In the genomic region with DNA sequence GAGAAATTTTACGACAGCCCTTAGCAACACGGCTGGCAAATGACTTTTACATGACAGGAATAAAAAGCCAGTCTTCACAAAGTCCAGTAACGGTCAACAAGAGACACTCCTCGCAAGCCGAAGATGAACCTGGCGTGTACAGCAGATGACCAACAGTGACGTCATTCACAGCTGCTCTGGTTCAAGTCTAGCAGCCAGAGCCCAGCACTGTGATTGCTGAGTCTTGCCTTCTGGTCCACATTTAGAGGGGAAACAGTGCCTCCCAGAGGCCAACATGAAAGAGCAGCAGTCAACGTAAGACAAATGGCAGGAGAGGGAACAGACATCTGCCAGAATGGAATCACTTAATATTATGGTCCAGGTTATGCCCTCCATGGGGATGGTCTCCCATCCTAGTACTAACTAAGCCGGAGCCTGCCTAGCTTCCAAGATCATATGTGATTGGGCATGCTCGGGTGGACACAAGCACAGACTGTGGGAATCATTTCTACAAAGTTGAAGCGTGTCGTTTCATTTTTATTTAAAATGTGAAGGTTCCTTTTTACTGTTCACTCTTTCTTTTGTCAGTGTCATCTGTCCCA, we compare ENCODE assay signal across 8 mouse cellular contexts. TPM values are rescaled to one million over a fixed set of nuclear protein-coding genes. Genes with fewer than 3 reads are reported as not detected.
A peak's percentile ranks its signal among the peaks of the same experiment; 100 is the strongest.
DNase-seq lines count a peak whose midpoint lies in the region; ATAC-seq and TF ChIP-seq lines count a peak whose summit lies in the region.

No protein-coding gene starts in this region.

- intact Hi-C loops in left cerebral cortex, postnatal 4 days (cut with DNase I), result no loop called here

- TF ChIP-seq POLR2A in cortical plate, adult 2 months (IDR thresholded peaks at IDR 0.05; ENCODE audit: extremely low read depth, insufficient read depth, low read length), result no peak

- H3K36me3 ChIP-seq in intestine, postnatal 0 days (ENCODE audit: control insufficient read depth, insufficient read depth), result no peaks in the 10 kb centered on the region
- H3K36me3 ChIP-seq in midbrain, embryonic 14.5 days (ENCODE audit: control insufficient read depth, insufficient read depth, low read length), result 0 out of 2 replicates have a peak, but pooled peaks cover 4% of the 10 kb centered on the region

- no peak overlapping the region for H3K9ac ChIP-seq in intestine, postnatal 0 days (ENCODE audit: low read depth, low read length)
- no peak overlapping the region for H3K9ac ChIP-seq in midbrain, embryonic 14.5 days (replicated peaks; ENCODE audit: low read length)

- WGBS in intestine, postnatal 0 days, result 38% methylated on average over 12 of the region's 12 CpGs
- 58% methylated on average over 12 of the region's 12 CpGs for WGBS in midbrain, embryonic 14.5 days

- no peaks in the 10 kb centered on the region for H3K4me1 ChIP-seq in cortical plate, adult 2 months (ENCODE audit: control insufficient read depth, insufficient read depth, low read length)
- no peaks in the 10 kb centered on the region for H3K4me1 ChIP-seq in intestine, postnatal 0 days (replicated peaks; ENCODE audit: control insufficient read depth, insufficient read depth, low read length)
- H3K4me1 ChIP-seq in midbrain, embryonic 14.5 days (ENCODE audit: control insufficient read depth, insufficient read depth, low read length), result peaks cover under 1% of the 10 kb centered on the region; the same call in 1 of the 2 replicates

- no peak overlapping the region for H3K4me2 ChIP-seq in intestine, postnatal 0 days (replicated peaks; ENCODE audit: low read depth)
- no peak overlapping the region for H3K4me2 ChIP-seq in midbrain, embryonic 14.5 days (ENCODE audit: low read length)

- peak; percentile 99 for ATAC-seq in granulocyte monocyte progenitor cell, adult 5-6 weeks (replicated peaks; ENCODE audit: poor library complexity, severe bottlenecking)
- ATAC-seq in intestine, postnatal 0 days, result peak; percentile 89
- peak; percentile 68 for ATAC-seq in midbrain, embryonic 14.5 days (ENCODE audit: low FRiP score, low TSS enrichment)

- DNase-seq in ovary, adult 18-20 months (ENCODE audit: low spot score), result peak; percentile 38
- DNase-seq in ovary, postnatal 10 days (ENCODE audit: low spot score), result no peak
- peak; percentile 68 for DNase-seq in left cerebral cortex, postnatal 4 days
- DNase-seq in midbrain, embryonic 14.5 days, result peak; percentile 64
- DNase-seq in spleen, postnatal 4 days (ENCODE audit: low spot score in 2 of 2), result peak; percentile 38 to 77

- no peaks in the 10 kb centered on the region for H3K27me3 ChIP-seq in intestine, postnatal 0 days (replicated peaks; ENCODE audit: control insufficient read depth, insufficient read depth, low read length)
- H3K27me3 ChIP-seq in midbrain, embryonic 14.5 days (ENCODE audit: control insufficient read depth, insufficient read depth, low read length), result no peaks in the 10 kb centered on the region

- H3K27ac ChIP-seq in cortical plate, adult 2 months (ENCODE audit: insufficient read depth, low read length), result no peak overlapping the region
- H3K27ac ChIP-seq in intestine, postnatal 0 days (ENCODE audit: low read depth, low read length), result no peak overlapping the region
- no peak overlapping the region for H3K27ac ChIP-seq in midbrain, embryonic 14.5 days (replicated peaks; ENCODE audit: low read depth, low read length)

- peak; percentile 90 for TF ChIP-seq CTCF in cortical plate, adult 2 months (IDR thresholded peaks at IDR 0.05; ENCODE audit: extremely low read depth, insufficient read depth, low read length)
- TF ChIP-seq CTCF in intestine, postnatal 0 days (IDR thresholded peaks at IDR 0.05; ENCODE audit: low read depth), result peak; percentile 95

- no peak overlapping the region for H3K4me3 ChIP-seq in cortical plate, adult 2 months (ENCODE audit: insufficient read depth, low read length)
- H3K4me3 ChIP-seq in intestine, postnatal 0 days (ENCODE audit: low read depth, low read length), result no peak overlapping the region
- H3K4me3 ChIP-seq in midbrain, embryonic 14.5 days (replicated peaks; ENCODE audit: low read depth, low read length), result no peak overlapping the region

- H3K9me3 ChIP-seq in intestine, postnatal 0 days (ENCODE audit: control insufficient read depth), result no peaks in the 10 kb centered on the region
- H3K9me3 ChIP-seq in midbrain, embryonic 14.5 days (ENCODE audit: control insufficient read depth, low read length), result no peaks in the 10 kb centered on the region

RNA-seq across cellular contexts. Expression of gene Uso1, which starts 19.8 kb away (rescaled TPM):
- polyA plus RNA-seq in cortical plate, adult 2 months (2012; rRNA removed), result 44.8 and 46.2 TPM in 2 replicates
- 49.7 and 51.3 TPM in 2 replicates for total RNA-seq in granulocyte monocyte progenitor cell, adult 5-6 weeks (2014; fragmentation: Nextera tagmentation)
- 23.7 and 28.1 TPM in 2 replicates for total RNA-seq in granulocyte monocyte progenitor cell, adult 5-6 weeks (2017)
- 61.5 and 68.8 TPM in 2 replicates for polyA plus RNA-seq in intestine, postnatal 0 days (2015; fragmentation: Nextera tagmentation; extraction: Ambion mirVana)
- 10 to 100 TPM; 62.2 to 65.0 TPM for total RNA-seq in left cerebral cortex, postnatal 4 days (2021)
- 32.9 and 34.4 TPM in 2 replicates for polyA plus RNA-seq in midbrain, embryonic 14.5 days (2014; fragmentation: Nextera tagmentation; extraction: Ambion mirVana)

RNA-seq across cellular contexts. Expression of gene G3bp2, which starts 34.4 kb away (rescaled TPM):
- 121 and 127 TPM in 2 replicates for polyA plus RNA-seq in cortical plate, adult 2 months (2012; rRNA removed)
- total RNA-seq in granulocyte monocyte progenitor cell, adult 5-6 weeks (2014; fragmentation: Nextera tagmentation), result 89.7 and 90.9 TPM in 2 replicates
- 126 and 130 TPM in 2 replicates for total RNA-seq in granulocyte monocyte progenitor cell, adult 5-6 weeks (2017)
- polyA plus RNA-seq in intestine, postnatal 0 days (2015; fragmentation: Nextera tagmentation; extraction: Ambion mirVana), result 121 and 132 TPM in 2 replicates
- total RNA-seq in left cerebral cortex, postnatal 4 days (2021), result 100 to 1,000 TPM; 201 to 203 TPM
- polyA plus RNA-seq in midbrain, embryonic 14.5 days (2014; fragmentation: Nextera tagmentation; extraction: Ambion mirVana), result 377 and 407 TPM in 2 replicates
